Mouse (Mus musculus) sigmoid colon, adult 10 weeks (tissue): Measurements from ENCODE around the gene Smr2. TPM values are rescaled to one million over a fixed set of nuclear protein-coding genes. Genes with fewer than 3 reads are reported as not detected.

Experiments
- polyA plus RNA-seq: library from polyadenylated mRNA; stranded (reverse); fragments of 350-450 nt; fragmentation: Illumina TruSeq; extraction: RNeasy Lipid Tissue Mini Kit (QIAGEN cat#74804); gene quantifications from one replicate; pipeline ENCODE4 v1.2.3, GENCODE M21; 2014; ENCODE audit warnings: low read depth, low replicate concordance

Smr2 gene
- polyA plus RNA-seq = not detected

DNA sequence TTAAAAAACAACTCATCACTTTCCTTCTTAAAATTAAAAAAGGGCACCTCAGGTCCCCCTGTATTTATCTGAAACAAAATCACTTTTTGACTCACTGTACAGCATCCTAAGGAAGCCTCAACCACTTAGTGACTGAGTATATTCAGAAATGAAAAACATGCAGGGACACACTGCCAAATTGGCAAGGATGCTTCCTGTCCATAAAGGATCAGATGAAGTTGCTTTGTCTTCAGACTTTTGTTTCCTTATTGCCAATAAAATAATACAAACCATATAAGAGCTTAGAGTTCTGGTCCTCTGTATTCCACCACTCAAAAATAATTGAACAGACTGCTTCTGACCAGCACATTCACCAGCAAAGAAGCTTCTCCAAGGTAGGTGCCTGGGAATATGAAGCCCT is at the start of gene Smr2:
Gene Smr2 (plus strand): TSS at position 301 of the 400 bp plus-strand sequence.

DNA sequence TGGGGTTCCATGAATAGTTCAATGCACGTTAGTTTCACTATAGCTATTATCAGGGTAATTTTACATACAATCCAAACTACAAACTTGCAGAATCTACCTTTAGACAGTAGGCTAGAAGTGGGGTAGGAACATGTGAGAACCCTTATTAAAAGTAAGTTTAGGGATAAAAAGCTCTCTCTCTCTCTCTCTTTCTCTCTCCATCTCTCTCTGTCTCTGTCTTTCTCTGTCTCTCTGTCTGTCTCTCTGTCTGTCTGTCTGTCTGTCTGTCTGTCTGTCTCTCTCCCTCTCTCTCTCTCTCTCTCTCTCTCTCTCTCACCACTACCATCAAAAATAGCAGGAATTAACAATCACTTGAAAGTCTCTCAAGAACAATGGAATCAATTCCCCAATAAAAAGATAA is 25.1 kb downstream of the Smr2 start, which contains the start of gene Gm11116:
Gene Gm11116 (minus strand): TSS at position 101 of the 400 bp plus-strand sequence.

DNA sequence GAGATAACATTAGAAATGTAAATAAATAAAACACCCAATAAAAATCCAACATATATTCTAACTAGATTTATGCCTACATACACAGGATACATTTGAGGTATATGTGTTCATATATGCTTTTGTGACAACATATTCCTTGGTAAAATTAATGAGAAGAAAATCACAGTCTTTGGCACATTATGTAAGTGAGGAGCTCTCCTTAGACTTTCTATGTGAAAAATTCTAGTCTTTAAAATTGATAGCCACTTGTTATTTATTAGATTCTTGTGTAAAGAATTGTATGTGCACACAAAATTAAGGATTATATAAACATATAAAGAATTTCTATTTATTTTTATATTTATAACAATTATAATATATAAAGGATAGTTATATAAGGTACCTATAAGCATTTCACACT is 67.6 kb downstream of the Smr2 start, which contains the start of gene Gm11115:
Gene Gm11115 (minus strand): TSS at position 101 of the 400 bp plus-strand sequence.

Other genes with a start within 250 kb of the Smr2 start
- not detected for gene Odam, start 201.5 kb upstream of the Smr2 start, polyA plus RNA-seq
- gene Csn3, start 161.0 kb upstream of the Smr2 start, polyA plus RNA-seq = 0.79 TPM
- gene 2310003L06Rik, start 117.1 kb upstream of the Smr2 start, polyA plus RNA-seq = not detected
- gene Gm28434, start 117.0 kb upstream of the Smr2 start, polyA plus RNA-seq = not detected
- gene Cabs1, start 107.1 kb upstream of the Smr2 start, polyA plus RNA-seq = not detected
- not detected for gene Smr3a, start 84.0 kb upstream of the Smr2 start, polyA plus RNA-seq
- not detected for gene Gm11116, start 25.0 kb downstream of the Smr2 start, polyA plus RNA-seq
- gene Gm11115, start 67.5 kb downstream of the Smr2 start, polyA plus RNA-seq = not detected
- not detected for gene Gm7714, start 182.4 kb downstream of the Smr2 start, polyA plus RNA-seq
- not detected for gene Prol1, start 230.8 kb downstream of the Smr2 start, polyA plus RNA-seq